Mouse (Mus musculus): ENCODE measurements around the gene Wwox. TPM values are rescaled to one million over a fixed set of nuclear protein-coding genes. Genes with fewer than 3 reads are reported as not detected.

Gene Wwox
- polyA plus RNA-seq, 1 experiment from 2014 or later = 16.3 TPM

GRCm38 (mm10) chr8:115088162-115088561 lies 648.7 kb downstream of the Wwox start:
- no peak overlapping the region for H3K27ac ChIP-seq
- no peaks in the 10 kb centered on the region for H3K4me1 ChIP-seq (replicated peaks; ENCODE audit: insufficient read depth, low read length)
- H3K9ac ChIP-seq (ENCODE audit: low read depth, low read length) = no peak overlapping the region
- H3K36me3 ChIP-seq (ENCODE audit: insufficient read depth, low read length) = no peaks in the 10 kb centered on the region
- H3K4me2 ChIP-seq (ENCODE audit: low read length) = no peak overlapping the region
- no peak overlapping the region for H3K4me3 ChIP-seq (replicated peaks; ENCODE audit: low read depth, low read length)
- DNase-seq (ENCODE audit: low spot score) (no peak), ATAC-seq (replicated peaks; ENCODE audit: low FRiP score, low read depth) (no peak)
- peak; percentile 31; the same call in 1 of the 2 replicates for TF ChIP-seq CTCF (IDR thresholded peaks at IDR 0.05; ENCODE audit: low read depth)
- H3K27me3 ChIP-seq (ENCODE audit: insufficient read depth, low read length) = no peaks in the 10 kb centered on the region
- H3K9me3 ChIP-seq (replicated peaks; ENCODE audit: low read length) = no peaks in the 10 kb centered on the region

GRCm38 (mm10) chr8:115089744-115090143 lies 650.3 kb downstream of the Wwox start:
- no peak for TF ChIP-seq CTCF (IDR thresholded peaks at IDR 0.05; ENCODE audit: low read depth)
- H3K9ac ChIP-seq (ENCODE audit: low read depth, low read length) = no peak overlapping the region
- no peaks in the 10 kb centered on the region for H3K36me3 ChIP-seq (ENCODE audit: insufficient read depth, low read length)
- 61% methylated on average over 7 of the region's 7 CpGs for WGBS
- no peak overlapping the region for H3K27ac ChIP-seq
- H3K4me3 ChIP-seq (replicated peaks; ENCODE audit: low read depth, low read length) = no peak overlapping the region
- DNase-seq (ENCODE audit: low spot score) (no peak), ATAC-seq (replicated peaks; ENCODE audit: low FRiP score, low read depth) (no peak)
- H3K4me2 ChIP-seq (ENCODE audit: low read length) = no peak overlapping the region
- no peaks in the 10 kb centered on the region for H3K27me3 ChIP-seq (ENCODE audit: insufficient read depth, low read length)
- H3K9me3 ChIP-seq (replicated peaks; ENCODE audit: low read length) = no peaks in the 10 kb centered on the region
- no peaks in the 10 kb centered on the region for H3K4me1 ChIP-seq (replicated peaks; ENCODE audit: insufficient read depth, low read length)

GRCm38 (mm10) chr8:115090202-115090601 lies 650.7 kb downstream of the Wwox start:
- TF ChIP-seq CTCF (IDR thresholded peaks at IDR 0.05; ENCODE audit: low read depth) = no peak
- H3K27ac ChIP-seq = no peak overlapping the region
- 70% methylated on average over 5 of the region's 5 CpGs for whole genome bisulfite sequencing
- no peaks in the 10 kb centered on the region for H3K36me3 ChIP-seq (ENCODE audit: insufficient read depth, low read length)
- H3K4me3 ChIP-seq (replicated peaks; ENCODE audit: low read depth, low read length) = no peak overlapping the region
- DNase-seq (ENCODE audit: low spot score) = no peak
- no peaks in the 10 kb centered on the region for H3K4me1 ChIP-seq (replicated peaks; ENCODE audit: insufficient read depth, low read length)
- no peaks in the 10 kb centered on the region for H3K9me3 ChIP-seq (replicated peaks; ENCODE audit: low read length)
- ATAC-seq (replicated peaks; ENCODE audit: low FRiP score, low read depth) = no peak
- no peaks in the 10 kb centered on the region for H3K27me3 ChIP-seq (ENCODE audit: insufficient read depth, low read length)
- H3K4me2 ChIP-seq (ENCODE audit: low read length) = no peak overlapping the region
- no peak overlapping the region for H3K9ac ChIP-seq (ENCODE audit: low read depth, low read length)

GRCm38 (mm10) chr8:115095548-115095947 lies 656.1 kb downstream of the Wwox start:
- Histone ChIP-seq H3K36me3 (ENCODE audit: insufficient read depth, low read length) (no peaks in the 10 kb centered on the region), H3K4me2 (ENCODE audit: low read length) (no peak overlapping the region), H3K9me3 (replicated peaks; ENCODE audit: low read length) (no peaks in the 10 kb centered on the region), H3K27ac (no peak overlapping the region), H3K9ac (ENCODE audit: low read depth, low read length) (no peak overlapping the region), H3K4me3 (replicated peaks; ENCODE audit: low read depth, low read length) (no peak overlapping the region), H3K4me1 (replicated peaks; ENCODE audit: insufficient read depth, low read length) (no peaks in the 10 kb centered on the region), H3K27me3 (ENCODE audit: insufficient read depth, low read length) (no peaks in the 10 kb centered on the region)
- WGBS = 85% methylated on average over 4 of the region's 4 CpGs
- DNase-seq (ENCODE audit: low spot score) (no peak), ATAC-seq (replicated peaks; ENCODE audit: low FRiP score, low read depth) (no peak)
- peak; percentile 72 for TF ChIP-seq CTCF (IDR thresholded peaks at IDR 0.05; ENCODE audit: low read depth)

GRCm38 (mm10) chr8:115097988-115098562 lies 658.6 kb downstream of the Wwox start:
- no peak overlapping the region for H3K9ac ChIP-seq (ENCODE audit: low read depth, low read length)
- H3K4me1 ChIP-seq (replicated peaks; ENCODE audit: insufficient read depth, low read length) = no peaks in the 10 kb centered on the region
- H3K27me3 ChIP-seq (ENCODE audit: insufficient read depth, low read length) = no peaks in the 10 kb centered on the region
- no peak overlapping the region for H3K4me3 ChIP-seq (replicated peaks; ENCODE audit: low read depth, low read length)
- 39% methylated on average over 9 of the region's 9 CpGs for WGBS
- TF ChIP-seq CTCF (IDR thresholded peaks at IDR 0.05; ENCODE audit: low read depth) = no peak
- H3K9me3 ChIP-seq (replicated peaks; ENCODE audit: low read length) = no peaks in the 10 kb centered on the region
- H3K27ac ChIP-seq = no peak overlapping the region
- no peaks in the 10 kb centered on the region for H3K36me3 ChIP-seq (ENCODE audit: insufficient read depth, low read length)
- ATAC-seq (replicated peaks; ENCODE audit: low FRiP score, low read depth) = no peak
- peak; percentile 56 for DNase-seq (ENCODE audit: low spot score)
- H3K4me2 ChIP-seq (ENCODE audit: low read length) = no peak overlapping the region

- no peak for TF ChIP-seq CTCF (IDR thresholded peaks at IDR 0.05; ENCODE audit: low read depth)
- Histone ChIP-seq H3K9ac (ENCODE audit: low read depth, low read length) (no peak overlapping the region), H3K27me3 (ENCODE audit: insufficient read depth, low read length) (no peaks in the 10 kb centered on the region), H3K27ac (no peak overlapping the region), H3K4me1 (replicated peaks; ENCODE audit: insufficient read depth, low read length) (no peaks in the 10 kb centered on the region), H3K36me3 (ENCODE audit: insufficient read depth, low read length) (no peaks in the 10 kb centered on the region), H3K9me3 (replicated peaks; ENCODE audit: low read length) (no peaks in the 10 kb centered on the region), H3K4me3 (replicated peaks; ENCODE audit: low read depth, low read length) (no peak overlapping the region), H3K4me2 (ENCODE audit: low read length) (no peak overlapping the region)
- DNase-seq (ENCODE audit: low spot score) (no peak), ATAC-seq (replicated peaks; ENCODE audit: low FRiP score, low read depth) (no peak)
- 58% methylated on average over 3 of the region's 3 CpGs for WGBS
These were observed 669.9 kb downstream of the Wwox start for GRCm38 (mm10) chr8:115109309-115109708.

GRCm38 (mm10) chr8:115110423-115110822 lies 671.0 kb downstream of the Wwox start:
- 66% methylated on average over 9 of the region's 9 CpGs for WGBS
- ATAC-seq (replicated peaks; ENCODE audit: low FRiP score, low read depth) = no peak
- no peak for TF ChIP-seq CTCF (IDR thresholded peaks at IDR 0.05; ENCODE audit: low read depth)
- Histone ChIP-seq H3K4me3 (replicated peaks; ENCODE audit: low read depth, low read length) (no peak overlapping the region), H3K27ac (no peak overlapping the region), H3K36me3 (ENCODE audit: insufficient read depth, low read length) (no peaks in the 10 kb centered on the region), H3K4me1 (replicated peaks; ENCODE audit: insufficient read depth, low read length) (no peaks in the 10 kb centered on the region), H3K9me3 (replicated peaks; ENCODE audit: low read length) (no peaks in the 10 kb centered on the region), H3K27me3 (ENCODE audit: insufficient read depth, low read length) (no peaks in the 10 kb centered on the region), H3K9ac (ENCODE audit: low read depth, low read length) (no peak overlapping the region), H3K4me2 (ENCODE audit: low read length) (no peak overlapping the region)
- DNase-seq (ENCODE audit: low spot score) = peak; percentile 29

Data from kidney, postnatal 0 days (tissue).